In the genomic region with DNA sequence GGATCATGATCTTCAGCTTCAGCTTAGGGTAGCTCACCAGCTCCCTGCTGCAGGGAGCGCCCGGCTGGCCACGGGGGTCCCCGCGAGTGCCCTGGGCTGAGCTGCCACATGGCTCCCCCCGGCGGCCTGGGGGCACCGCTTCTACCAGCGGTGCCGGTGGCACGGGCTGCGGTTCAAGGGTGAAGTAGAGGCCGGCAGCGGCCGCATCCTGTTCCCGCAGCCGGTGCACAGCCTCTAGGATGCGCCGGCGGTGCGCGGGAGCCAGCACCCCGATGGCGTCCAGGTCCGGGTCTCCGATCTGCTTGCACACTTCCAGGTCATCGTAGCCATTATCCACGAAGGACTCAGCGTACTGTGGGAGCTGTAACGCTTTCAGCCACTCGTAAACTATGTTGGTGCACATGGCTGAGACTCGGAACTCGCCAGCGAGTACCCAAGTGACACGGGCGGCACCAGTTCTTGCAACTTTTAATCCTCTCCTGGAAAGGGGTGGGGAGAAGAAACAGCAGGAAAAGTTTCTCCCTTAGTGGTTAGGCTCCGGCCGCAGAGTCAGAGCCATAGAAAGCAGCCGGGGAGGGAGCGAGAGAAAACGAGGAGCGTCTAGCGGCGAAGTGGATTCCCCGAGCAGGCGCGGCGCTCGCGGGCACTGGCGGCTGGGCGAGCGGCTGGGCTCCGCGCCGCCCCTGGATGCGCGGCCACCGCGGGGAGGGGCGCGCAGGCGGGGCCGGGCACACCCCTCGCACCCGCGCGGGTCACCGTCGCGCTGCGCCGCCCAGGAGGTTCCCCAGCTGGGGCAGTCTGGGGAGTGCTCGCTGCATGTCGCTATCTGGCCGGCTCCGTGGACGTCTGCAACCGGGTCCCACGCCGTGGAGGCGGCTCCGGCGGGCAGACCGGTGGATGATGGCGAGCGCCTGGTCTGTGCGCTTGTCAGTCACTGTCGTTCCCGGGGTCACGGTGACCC, we compare ENCODE assay signal across 7 mouse cellular contexts. TPM values are rescaled to one million over a fixed set of nuclear protein-coding genes. Genes with fewer than 3 reads are reported as not detected.
A peak's percentile ranks its signal among the peaks of the same experiment; 100 is the strongest.
DNase-seq lines count a peak whose midpoint lies in the region; ATAC-seq lines count a peak whose summit lies in the region.

A gene (minus strand): TSS at position 648 of the 961 bp plus-strand sequence.

- H3K27me3 ChIP-seq in hindbrain, embryonic 16.5 days (replicated peaks; ENCODE audit: control insufficient read depth, insufficient read depth, low read length), result peaks cover 6% of the 10 kb centered on the region
- peaks cover 56% of the 10 kb centered on the region for H3K27me3 ChIP-seq in limb, embryonic 10.5 days (ENCODE audit: low read depth, poor library complexity, severe bottlenecking)

- ATAC-seq in hindbrain, embryonic 16.5 days, result peak; percentile 78
- peak; percentile 54 for ATAC-seq in megakaryocyte-erythroid progenitor cell, adult 5-6 weeks (replicated peaks; ENCODE audit: low FRiP score, low TSS enrichment, poor library complexity, severe bottlenecking)

- peak within 1 kb of the TSS; percentile 82 for H3K4me3 ChIP-seq in hindbrain, embryonic 16.5 days (ENCODE audit: low read length)
- peak within 1 kb of the TSS; percentile 77 for H3K4me3 ChIP-seq in limb, embryonic 10.5 days

- H3K36me3 ChIP-seq in hindbrain, embryonic 16.5 days (ENCODE audit: control insufficient read depth, insufficient read depth, low read length), result no peaks in the 10 kb centered on the region
- no peaks in the 10 kb centered on the region for H3K36me3 ChIP-seq in limb, embryonic 10.5 days

- no peaks in the 10 kb centered on the region for H3K9me3 ChIP-seq in hindbrain, embryonic 16.5 days (ENCODE audit: control insufficient read depth, low read length)
- no peaks in the 10 kb centered on the region for H3K9me3 ChIP-seq in limb, embryonic 10.5 days (replicated peaks)

- H3K4me2 ChIP-seq in hindbrain, embryonic 16.5 days (ENCODE audit: low read length), result peak within 1 kb of the TSS; percentile 98

- WGBS in hindbrain, embryonic 16.5 days, result under 1% methylated on average over 80 of the region's 91 CpGs
- under 1% methylated on average over 91 of the region's 91 CpGs for WGBS in limb, embryonic 10.5 days

- peak; percentile 43 to 68 for DNase-seq in adrenal gland, adult 18-20 months (ENCODE audit: low spot score in 2 of 2)
- DNase-seq in cerebellum, postnatal 36 days, result peak; percentile 21 to 29
- DNase-seq in gastrocnemius, postnatal 10 days, result peak; percentile 55
- peak; percentile 72 for DNase-seq in limb, embryonic 10.5 days (ENCODE audit: low spot score)
- peak; percentile 54 for DNase-seq in right cerebral cortex, postnatal 4 days

- peaks cover 15% of the 10 kb centered on the region for H3K4me1 ChIP-seq in hindbrain, embryonic 16.5 days (ENCODE audit: control insufficient read depth, insufficient read depth, low read depth, low read length)
- H3K4me1 ChIP-seq in limb, embryonic 10.5 days, result peaks cover 27% of the 10 kb centered on the region

- peak within 1 kb of the TSS; percentile 75 for H3K9ac ChIP-seq in hindbrain, embryonic 16.5 days (ENCODE audit: low read depth, low read length)

- H3K27ac ChIP-seq in hindbrain, embryonic 16.5 days (ENCODE audit: low read depth, low read length), result peak within 1 kb of the TSS; percentile 71
- H3K27ac ChIP-seq in limb, embryonic 10.5 days, result peak within 1 kb of the TSS; percentile 72

RNA-seq across cellular contexts. Expression of the gene that starts here (rescaled TPM):
- total RNA-seq in adrenal gland, adult 18-20 months (2021), result 1 to 10 TPM; 1.8 to 8.7 TPM
- total RNA-seq in gastrocnemius, postnatal 10 days (2021), result 1 to 10 TPM; 2.3 to 3.5 TPM
- polyA plus RNA-seq in hindbrain, embryonic 16.5 days (2015; fragmentation: Nextera tagmentation; extraction: Ambion mirVana), result 3.9 and 4.4 TPM in 2 replicates
- polyA plus RNA-seq in limb, embryonic 10.5 days (2016; fragmentation: Nextera tagmentation; extraction: Ambion mirVana), result 1.2 and 1.5 TPM in 2 replicates
- total RNA-seq in megakaryocyte-erythroid progenitor cell, adult 5-6 weeks (2014; fragmentation: Nextera tagmentation), result not detected in 2 replicates
- total RNA-seq in megakaryocyte-erythroid progenitor cell, adult 5-6 weeks (2017), result not detected in 2 replicates

Comparison
In these comparisons a context has a peak if more than half of its experiments do, and no peak if none do; other contexts are left out.
1. Peak in every context shown above with its lines: DNase-seq, ATAC-seq, H3K4me3 ChIP-seq and H3K27ac ChIP-seq.
2. Peak in ATAC-seq in megakaryocyte-erythroid progenitor cell, adult 5-6 weeks; RNA of the gene not detected or under 1 TPM.